Mouse (Mus musculus): ENCODE results near the gene Acap3.

DNA sequence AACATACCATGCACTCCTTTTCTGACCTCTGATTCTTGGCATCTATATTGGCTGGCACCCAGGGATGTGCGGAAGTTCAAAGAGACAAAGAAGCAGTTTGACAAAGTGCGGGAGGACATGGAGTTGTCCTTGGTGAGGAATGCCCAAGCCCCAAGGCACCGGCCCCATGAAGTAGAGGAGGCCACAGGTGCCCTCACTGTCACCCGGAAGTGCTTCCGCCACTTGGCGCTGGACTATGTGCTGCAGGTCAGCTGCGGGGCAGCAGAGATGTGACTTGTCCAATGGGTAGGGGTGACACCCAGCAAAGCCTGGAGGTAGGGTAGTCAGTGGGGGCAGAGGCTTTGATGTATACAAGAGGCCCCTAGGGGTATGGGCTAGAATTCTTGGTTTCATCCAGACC, 7.7 kb downstream of the Acap3 start:
- TF ChIP-seq CTCF (IDR thresholded peaks at IDR 0.05; ENCODE audit: extremely low read depth, insufficient read depth, insufficient read length, insufficient replicate concordance) (no peak), POLR2A (IDR thresholded peaks at IDR 0.05; ENCODE audit: low read depth, low read length) (no peak)
